Mouse (Mus musculus) embryonic facial prominence, embryonic 14.5 days (tissue): ENCODE measurements at regions not wholly inside any gene's neighbourhood (a gene's known extent, or its start where the extent isn't known, plus 50 kb on each side); places are given as distances from the start of the nearest gene placed in this dataset.

Experiments used
- ATAC-seq: fragments of 200-750 bp; cut with Nextera tagmentation; 2 replicates; pipeline ENCODE4 v1.8.0; 2017; ENCODE audit warnings: low read depth, moderate number of reproducible peaks, moderate TSS enrichment
- DNase-seq: peaks from one replicate; pipeline ENCODE4 v3.0.0-alpha.2; 2015; ENCODE audit warnings: low spot score
- H3K27ac ChIP-seq: fragments of 300-500 bp; sonication (generic); replicated peaks from 2 replicates; pipeline ENCODE4 v1.5.1; 2014; ENCODE audit warnings: low read depth, mild to moderate bottlenecking, low read length, moderate library complexity
- H3K27me3 ChIP-seq: fragments of 300-500 bp; sonication (generic); replicated peaks from 2 replicates; pipeline ENCODE4 v1.6.1; 2014; ENCODE audit warnings: low read length; ENCODE audit not compliant: control insufficient read depth, insufficient read depth
- H3K36me3 ChIP-seq: fragments of 300-500 bp; sonication (generic); 2 replicates; pipeline ENCODE4 v1.6.1; 2014; ENCODE audit warnings: low read length, mixed read lengths; ENCODE audit not compliant: control insufficient read depth, insufficient read depth
- H3K4me1 ChIP-seq: fragments of 300-500 bp; sonication (generic); 2 replicates; pipeline ENCODE4 v1.6.1; 2014; ENCODE audit warnings: antibody characterized with exemption, low read length; ENCODE audit not compliant: control insufficient read depth, insufficient read depth
- H3K4me2 ChIP-seq: fragments of 300-500 bp; sonication (generic); 2 replicates; pipeline ENCODE4 v1.6.1; 2014; ENCODE audit warnings: low read depth, mild to moderate bottlenecking, low read length, moderate library complexity, mixed read lengths
- H3K4me3 ChIP-seq: fragments of 300-500 bp; sonication (generic); 2 replicates; pipeline ENCODE4 v1.5.1; 2014; ENCODE audit warnings: low read depth, mild to moderate bottlenecking, low read length
- H3K9ac ChIP-seq: fragments of 300-500 bp; sonication (generic); 2 replicates; pipeline ENCODE4 v1.6.1; 2014; ENCODE audit warnings: low read depth, mild to moderate bottlenecking, low read length, moderate library complexity, mixed read lengths
- H3K9me3 ChIP-seq: fragments of 300-500 bp; sonication (generic); 2 replicates; pipeline ENCODE4 v1.6.1; 2016; ENCODE audit warnings: low read length; ENCODE audit not compliant: control insufficient read depth
- WGBS: fragments of 180-500 bp; shearing (Covaris S2); extraction: QIAGEN DNeasy Blood & Tissue Kit; methylation state at CpG from one replicate; pipeline ENCODE4 v1.1.7; 2014; 5-methylcytosine and 5-hydroxymethylcytosine counted together

DNA sequence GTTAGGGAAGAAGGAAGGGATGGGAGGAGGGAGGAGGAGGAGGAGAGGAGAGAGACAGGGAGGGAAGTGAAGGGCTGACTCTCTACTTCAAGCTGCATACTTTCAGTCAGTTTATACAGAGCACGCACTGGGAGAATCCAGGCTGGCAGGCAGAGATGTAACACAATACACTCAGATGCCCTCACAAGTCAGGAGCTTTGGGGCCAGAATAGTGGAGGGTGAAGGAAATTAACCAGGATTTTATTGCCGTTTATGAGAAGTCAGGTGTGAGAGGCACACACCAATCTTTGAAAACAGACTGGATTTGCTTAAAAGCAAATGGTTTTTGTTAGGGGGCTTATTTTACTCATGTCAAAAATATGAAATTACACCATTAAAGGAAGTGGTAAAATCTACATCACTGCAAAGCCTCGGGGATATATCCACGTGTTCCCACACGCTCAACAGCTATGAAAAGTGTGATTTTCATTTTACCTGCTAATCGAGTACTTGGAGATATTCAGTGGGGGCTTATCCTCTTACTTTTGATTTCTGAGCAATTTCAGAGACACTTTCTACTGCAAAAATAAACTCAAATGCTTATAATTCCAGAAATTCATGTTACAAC lies 268.2 kb downstream of the Sox2 start:
- Histone ChIP-seq H3K27ac (no peak overlapping the region), H3K4me3 (no peak overlapping the region), H3K4me2 (no peak overlapping the region), H3K4me1 (no peaks in the 10 kb centered on the region), H3K9ac (no peak overlapping the region), H3K27me3 (no peaks in the 10 kb centered on the region), H3K9me3 (no peaks in the 10 kb centered on the region), H3K36me3 (no peaks in the 10 kb centered on the region)
- DNase-seq, result peak; percentile 70
- peak; percentile 92 for ATAC-seq
- 27% methylated on average over 6 of the region's 6 CpGs for WGBS

- Histone ChIP-seq H3K27ac (no peak overlapping the region), H3K36me3 (no peaks in the 10 kb centered on the region), H3K27me3 (no peaks in the 10 kb centered on the region), H3K9ac (no peak overlapping the region), H3K4me3 (no peak overlapping the region), H3K4me2 (no peak overlapping the region), H3K4me1 (no peaks in the 10 kb centered on the region), H3K9me3 (no peaks in the 10 kb centered on the region)
- DNase-seq, result no peak
- ATAC-seq, result no peak
- 70% methylated on average over 5 of the region's 5 CpGs for whole genome bisulfite sequencing
Observed at GRCm38 (mm10) chr3:34920497-34920896, 270.3 kb downstream of the Sox2 start.

DNA sequence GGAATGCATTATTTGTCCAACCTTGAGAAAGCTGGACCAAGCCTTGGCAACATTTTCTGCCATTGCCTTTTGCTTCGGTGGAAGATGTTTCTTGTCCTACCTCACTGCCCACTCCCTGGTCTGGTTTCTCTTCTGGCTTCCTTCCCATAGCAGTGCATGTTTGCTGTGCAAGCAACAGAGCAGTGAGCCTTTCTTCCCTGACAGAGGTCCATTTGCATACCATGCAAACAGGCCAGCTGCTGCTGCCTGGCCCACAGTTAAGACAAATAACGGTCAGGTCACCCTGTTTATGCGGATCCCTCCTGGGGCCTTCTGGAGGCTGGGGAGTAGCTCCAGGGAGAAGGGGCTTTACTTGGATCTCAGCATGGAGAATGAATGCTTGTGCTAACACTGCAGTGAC lies 299.7 kb downstream of the Sox2 start:
- H3K4me1 ChIP-seq, result no peaks in the 10 kb centered on the region
- WGBS, result 46% methylated on average over 3 of the region's 3 CpGs
- no peak for DNase-seq
- H3K9ac ChIP-seq, result no peak overlapping the region
- H3K4me2 ChIP-seq, result no peak overlapping the region
- H3K27ac ChIP-seq, result no peak overlapping the region
- H3K36me3 ChIP-seq, result no peaks in the 10 kb centered on the region
- H3K9me3 ChIP-seq, result no peaks in the 10 kb centered on the region
- no peak for ATAC-seq
- no peaks in the 10 kb centered on the region for H3K27me3 ChIP-seq
- H3K4me3 ChIP-seq, result no peak overlapping the region

GRCm38 (mm10) chr3:34956183-34956582 lies 306.0 kb downstream of the Sox2 start:
- Histone ChIP-seq H3K9me3 (no peaks in the 10 kb centered on the region), H3K36me3 (no peaks in the 10 kb centered on the region), H3K4me3 (no peak overlapping the region), H3K9ac (no peak overlapping the region), H3K4me1 (no peaks in the 10 kb centered on the region), H3K4me2 (no peak overlapping the region), H3K27me3 (no peaks in the 10 kb centered on the region), H3K27ac (no peak overlapping the region)
- DNase-seq (no peak), ATAC-seq (no peak)
- WGBS, result 44% methylated on average over 4 of the region's 4 CpGs

- 67% methylated on average over 19 of the region's 19 CpGs for WGBS
- H3K4me1 ChIP-seq, result no peaks in the 10 kb centered on the region
- H3K4me2 ChIP-seq, result no peak overlapping the region
- H3K9me3 ChIP-seq, result no peaks in the 10 kb centered on the region
- no peak overlapping the region for H3K27ac ChIP-seq
- no peaks in the 10 kb centered on the region for H3K36me3 ChIP-seq
- H3K27me3 ChIP-seq, result no peaks in the 10 kb centered on the region
- ATAC-seq (no peak), DNase-seq (no peak)
- H3K9ac ChIP-seq, result no peak overlapping the region
- no peak overlapping the region for H3K4me3 ChIP-seq
Observed at GRCm38 (mm10) chr3:34959044-34959521, 308.9 kb downstream of the Sox2 start.

GRCm38 (mm10) chr3:34966442-34966841 lies 316.2 kb downstream of the Sox2 start:
- Histone ChIP-seq H3K4me1 (peaks cover 4% of the 10 kb centered on the region; the same call in 1 of the 2 replicates), H3K4me3 (no peak overlapping the region), H3K36me3 (no peaks in the 10 kb centered on the region), H3K27me3 (no peaks in the 10 kb centered on the region), H3K4me2 (no peak overlapping the region), H3K27ac (no peak overlapping the region), H3K9me3 (no peaks in the 10 kb centered on the region), H3K9ac (no peak overlapping the region)
- 40% methylated on average over 6 of the region's 6 CpGs for WGBS
- ATAC-seq, result no peak
- no peak for DNase-seq

- DNase-seq (no peak), ATAC-seq (no peak)
- Histone ChIP-seq H3K36me3 (no peaks in the 10 kb centered on the region), H3K4me2 (no peak overlapping the region), H3K4me1 (peaks cover 4% of the 10 kb centered on the region; the same call in 1 of the 2 replicates), H3K27me3 (no peaks in the 10 kb centered on the region), H3K9ac (no peak overlapping the region), H3K4me3 (no peak overlapping the region), H3K9me3 (no peaks in the 10 kb centered on the region), H3K27ac (no peak overlapping the region)
- 71% methylated on average over 2 of the region's 2 CpGs for WGBS
Observed at GRCm38 (mm10) chr3:34967911-34968310, 317.7 kb downstream of the Sox2 start.

GRCm38 (mm10) chr3:34971536-34971935 lies 321.3 kb downstream of the Sox2 start:
- WGBS, result 82% methylated on average over 4 of the region's 4 CpGs
- DNase-seq, result no peak
- H3K36me3 ChIP-seq, result no peaks in the 10 kb centered on the region
- 0 out of 2 replicates have a peak, but pooled peaks cover under 1% of the 10 kb centered on the region for H3K4me1 ChIP-seq
- no peak overlapping the region for H3K4me2 ChIP-seq
- H3K27ac ChIP-seq, result no peak overlapping the region
- no peak overlapping the region for H3K9ac ChIP-seq
- no peak for ATAC-seq
- H3K4me3 ChIP-seq, result no peak overlapping the region
- H3K27me3 ChIP-seq, result no peaks in the 10 kb centered on the region
- H3K9me3 ChIP-seq, result no peaks in the 10 kb centered on the region

DNA sequence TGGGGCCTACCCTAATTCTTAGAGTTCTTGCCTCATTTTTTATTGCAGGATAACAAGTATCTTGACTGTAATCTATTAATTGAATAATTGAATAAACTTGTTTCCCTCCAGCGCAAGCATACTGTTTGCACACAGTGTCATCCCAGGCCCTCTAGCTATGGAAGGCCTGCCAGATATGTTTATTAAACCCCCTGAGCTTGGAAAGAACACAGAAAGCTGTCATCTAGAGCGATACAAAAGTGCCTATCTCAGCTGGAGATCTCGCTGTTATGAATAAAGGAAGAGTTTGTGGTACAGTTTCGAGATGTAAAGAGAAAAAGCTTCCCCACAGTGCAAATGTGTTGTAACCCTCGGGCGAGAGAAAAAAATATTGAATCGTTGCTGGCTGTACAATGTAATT lies 324.2 kb downstream of the Sox2 start:
- H3K27me3 ChIP-seq, result no peaks in the 10 kb centered on the region
- no peak overlapping the region for H3K4me2 ChIP-seq
- WGBS, result 63% methylated on average over 7 of the region's 7 CpGs
- no peak overlapping the region for H3K4me3 ChIP-seq
- no peak overlapping the region for H3K27ac ChIP-seq
- peak; percentile 34 for DNase-seq
- H3K9ac ChIP-seq, result no peak overlapping the region
- no peaks in the 10 kb centered on the region for H3K36me3 ChIP-seq
- no peak for ATAC-seq
- no peaks in the 10 kb centered on the region for H3K4me1 ChIP-seq
- no peaks in the 10 kb centered on the region for H3K9me3 ChIP-seq
